In the genomic region with DNA sequence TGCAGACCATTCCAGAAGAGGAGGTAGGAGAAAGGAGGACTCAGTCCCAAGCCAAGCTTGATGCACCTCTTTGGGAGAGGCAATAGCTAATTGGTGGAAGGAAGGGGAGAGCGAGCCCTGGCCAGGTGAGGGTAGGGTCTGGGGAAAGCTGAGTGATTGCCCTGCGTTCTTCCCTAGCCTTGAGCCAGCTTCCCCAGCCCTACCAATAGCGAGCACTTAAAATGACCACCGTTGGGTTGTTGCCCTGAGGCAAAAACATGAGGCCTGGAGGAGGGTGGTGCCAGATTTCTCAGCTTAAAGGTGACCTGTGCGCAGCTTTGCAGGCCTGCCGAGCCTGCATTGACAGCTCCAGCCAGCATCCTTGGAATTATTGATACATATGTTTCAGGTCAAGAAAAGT, we compare ENCODE assay signal across 10 mouse cellular contexts.
DNase-seq lines count a peak whose midpoint lies in the region; ATAC-seq and TF ChIP-seq lines count a peak whose summit lies in the region.
"Had no signal": no experiment of that assay in that cellular context is flagged by ENCODE, and none has a peak within 500 bp of the region (broad histone marks: within the 10 kb centered on the region; RNA-seq: fewer than 3 reads in every experiment).

No protein-coding gene starts in this region.

- peaks cover 27% of the 10 kb centered on the region for H3K36me3 ChIP-seq in heart, embryonic 11.5 days (ENCODE audit: control insufficient read depth, insufficient read depth, low read length)
- peaks cover 26% of the 10 kb centered on the region for H3K36me3 ChIP-seq in thymus, adult 2 months (ENCODE audit: control insufficient read depth, insufficient read depth, low read length)
- peaks cover 30% of the 10 kb centered on the region for H3K36me3 ChIP-seq in liver, embryonic 13.5 days

- intact Hi-C loops in heart, postnatal 36 days (cut with DNase I), result no loop called here

- H3K9me3 ChIP-seq in heart, embryonic 11.5 days (replicated peaks; ENCODE audit: control insufficient read depth, low read length), result no peaks in the 10 kb centered on the region
- no peaks in the 10 kb centered on the region for H3K9me3 ChIP-seq in liver, embryonic 13.5 days (replicated peaks)

- 0 out of 2 replicates have a peak overlapping the region, but pooled peaks have one; percentile 90 for H3K27ac ChIP-seq in heart, embryonic 11.5 days (ENCODE audit: low read depth, low read length)
- no peak overlapping the region for H3K27ac ChIP-seq in thymus, adult 2 months (ENCODE audit: control insufficient read depth, insufficient read depth, low read length)
- H3K27ac ChIP-seq in liver, embryonic 13.5 days, result peak overlapping the region; percentile 83

- peak overlapping the region; percentile 55 for H3K4me3 ChIP-seq in heart, embryonic 11.5 days (ENCODE audit: low read depth, low read length)
- peak overlapping the region; percentile 58; the same call in 1 of the 2 replicates for H3K4me3 ChIP-seq in thymus, adult 2 months (ENCODE audit: control insufficient read depth, insufficient read depth, low read length)
- H3K4me3 ChIP-seq in liver, embryonic 13.5 days (replicated peaks), result 0 out of 2 replicates have a peak overlapping the region, but pooled peaks have one; percentile 66

- H3K4me2 ChIP-seq in heart, embryonic 11.5 days, result peak overlapping the region; percentile 88
- H3K4me2 ChIP-seq in liver, embryonic 13.5 days, result peak overlapping the region; percentile 94

- H3K4me1 ChIP-seq in heart, embryonic 11.5 days (ENCODE audit: control insufficient read depth, insufficient read depth, low read length), result peaks cover 50% of the 10 kb centered on the region
- peaks cover 27% of the 10 kb centered on the region for H3K4me1 ChIP-seq in thymus, adult 2 months (replicated peaks; ENCODE audit: control insufficient read depth, insufficient read depth, low read length)
- peaks cover 63% of the 10 kb centered on the region for H3K4me1 ChIP-seq in liver, embryonic 13.5 days (replicated peaks)

- peak overlapping the region; percentile 86; the same call in 1 of the 2 replicates for H3K9ac ChIP-seq in heart, embryonic 11.5 days (ENCODE audit: low read depth, low read length)
- H3K9ac ChIP-seq in liver, embryonic 13.5 days, result no peak overlapping the region

- no peak for DNase-seq in heart, postnatal 36 days
- no peak for DNase-seq in thymus, adult 2 months
- no peak for DNase-seq in thymus, postnatal 0 days (ENCODE audit: low spot score)
- no peak for DNase-seq in liver, embryonic 13.5 days
- DNase-seq in layer of hippocampus, postnatal 36 days, result no peak
- DNase-seq in thymus, postnatal 36 days, result no peak
- no peak for DNase-seq in cerebellum, adult 8-10 months
- DNase-seq: cerebellum, adult 11 months; kidney, postnatal 14 days had no signal

- H3K27me3 ChIP-seq in heart, embryonic 11.5 days (ENCODE audit: control insufficient read depth, insufficient read depth, low read length), result no peaks in the 10 kb centered on the region
- H3K27me3 ChIP-seq in thymus, adult 2 months (ENCODE audit: control insufficient read depth, insufficient read depth, low read length), result no peaks in the 10 kb centered on the region
- H3K27me3 ChIP-seq in liver, embryonic 13.5 days, result no peaks in the 10 kb centered on the region

- 60% methylated on average over 6 of the region's 6 CpGs for WGBS in heart, embryonic 11.5 days (ENCODE audit: insufficient replicate concordance)
- 86% methylated on average over 6 of the region's 6 CpGs for WGBS in thymus, adult 2 months
- 57% methylated on average over 6 of the region's 6 CpGs for WGBS in liver, embryonic 13.5 days (ENCODE audit: insufficient replicate concordance)

- ATAC-seq in heart, embryonic 11.5 days (replicated peaks; ENCODE audit: insufficient number of reproducible peaks, low FRiP score, low TSS enrichment), result no peak
- ATAC-seq in liver, embryonic 13.5 days (ENCODE audit: low read depth), result no peak

- no peak for TF ChIP-seq POLR2A in thymus, adult 2 months (IDR thresholded peaks at IDR 0.05; ENCODE audit: control insufficient read depth, extremely low read depth, insufficient read depth, low read length, poor library complexity)

- no peak for TF ChIP-seq CTCF in thymus, adult 2 months (IDR thresholded peaks at IDR 0.05; ENCODE audit: borderline replicate concordance, control insufficient read depth, extremely low read depth, insufficient read depth, low read length, poor library complexity)
